Comparison of ENCODE assay signal across 9 mouse cellular contexts in genomic region chr17:26276711-26277110, GRCm38 (mm10). TPM values are rescaled to one million over a fixed set of nuclear protein-coding genes. Genes with fewer than 3 reads are reported as not detected.
DNase-seq lines count a peak whose midpoint lies in the region; TF ChIP-seq lines count a peak whose summit lies in the region.
"Had no signal": no experiment of that assay in that cellular context is flagged by ENCODE, and none has a peak within 500 bp of the region (broad histone marks: within the 10 kb centered on the region; RNA-seq: fewer than 3 reads in every experiment).

No protein-coding gene starts in this region.

- peaks cover 56% of the 10 kb centered on the region for H3K36me3 ChIP-seq in small intestine, adult 2 months (ENCODE audit: control insufficient read depth, insufficient read depth, low read length)

- 83% methylated on average over 4 of the region's 4 CpGs for WGBS in small intestine, adult 2 months

- intact Hi-C loops in left cerebral cortex, postnatal 4 days (cut with DNase I), result no loop called here
- intact Hi-C loops in left cerebral cortex, postnatal 36 days (cut with DNase I), result no loop called here

- H3K4me1 ChIP-seq in small intestine, adult 2 months (ENCODE audit: control insufficient read depth, insufficient read depth, insufficient read length, low read length), result no peaks in the 10 kb centered on the region
- H3K4me1 ChIP-seq: hindbrain, embryonic 15.5 days had no signal

- TF ChIP-seq POLR2A in small intestine, adult 2 months (IDR thresholded peaks at IDR 0.05; ENCODE audit: low read depth, low read length), result no peak

- H3K27me3 ChIP-seq in small intestine, adult 2 months (ENCODE audit: control insufficient read depth, insufficient read depth, low read length), result no peaks in the 10 kb centered on the region
- H3K27me3 ChIP-seq: hindbrain, embryonic 15.5 days had no signal

- no peak overlapping the region for H3K27ac ChIP-seq in small intestine, adult 2 months (ENCODE audit: insufficient read depth, low read depth, low read length)
- H3K27ac ChIP-seq: hindbrain, embryonic 15.5 days had no signal

- H3K4me3 ChIP-seq in small intestine, adult 2 months (ENCODE audit: low read depth, low read length), result no peak overlapping the region
- H3K4me3 ChIP-seq: hindbrain, embryonic 15.5 days had no signal

- peak; percentile 34; the same call in 1 of the 2 replicates for TF ChIP-seq CTCF in small intestine, adult 2 months (IDR thresholded peaks at IDR 0.05; ENCODE audit: extremely low read depth, insufficient read length, insufficient replicate concordance, low read depth, low read length)

- peak; percentile 49 for DNase-seq in embryo, embryonic 10 days (ENCODE audit: low spot score)
- DNase-seq in embryo, embryonic 9.5 days (ENCODE audit: extremely low spot score), result no peak
- peak; percentile 20 for DNase-seq in left cerebral cortex, postnatal 4 days
- DNase-seq in left cerebral cortex, postnatal 36 days (ENCODE audit: low spot score in 2 of 2), result no peak
- peak; percentile 72 for DNase-seq in NIH3T3 (ENCODE audit: low read depth)
- peak; percentile 54 for DNase-seq in kidney, postnatal 14 days
- no peak for DNase-seq in layer of hippocampus, adult 9-10 months (ENCODE audit: low spot score)

RNA-seq across cellular contexts. Expression of gene Luc7l, which starts 24.0 kb away (rescaled TPM):
- 100 to 1,000 TPM; 106 to 112 TPM for total RNA-seq in left cerebral cortex, postnatal 4 days (2021)
- 10 to 100 TPM; 64.0 to 86.2 TPM for total RNA-seq in left cerebral cortex, postnatal 36 days (2021)
- polyA plus RNA-seq in small intestine, adult 2 months (2012; rRNA removed), result 6.4 and 6.9 TPM in 2 replicates

RNA-seq across cellular contexts. Expression of gene Fam234a, which starts 32.7 kb away (rescaled TPM):
- total RNA-seq in left cerebral cortex, postnatal 4 days (2021), result 10 to 100 TPM; 25.3 to 29.9 TPM
- 10 to 100 TPM; 17.9 to 18.3 TPM for total RNA-seq in left cerebral cortex, postnatal 36 days (2021)
- 154 and 290 TPM in 2 replicates for polyA plus RNA-seq in small intestine, adult 2 months (2012; rRNA removed)

Comparison
In these comparisons a context has a peak if more than half of its experiments do, and no peak if none do; other contexts are left out.
1. DNase-seq: peak in embryo, embryonic 10 days (single experiment), left cerebral cortex, postnatal 4 days (single experiment), NIH3T3 (single experiment) and kidney, postnatal 14 days (single experiment); none in embryo, embryonic 9.5 days (single experiment), left cerebral cortex, postnatal 36 days (0 of 2) and layer of hippocampus, adult 9-10 months (single experiment).